Comparison of ENCODE assay signal across 8 mouse cellular contexts in the genomic region with DNA sequence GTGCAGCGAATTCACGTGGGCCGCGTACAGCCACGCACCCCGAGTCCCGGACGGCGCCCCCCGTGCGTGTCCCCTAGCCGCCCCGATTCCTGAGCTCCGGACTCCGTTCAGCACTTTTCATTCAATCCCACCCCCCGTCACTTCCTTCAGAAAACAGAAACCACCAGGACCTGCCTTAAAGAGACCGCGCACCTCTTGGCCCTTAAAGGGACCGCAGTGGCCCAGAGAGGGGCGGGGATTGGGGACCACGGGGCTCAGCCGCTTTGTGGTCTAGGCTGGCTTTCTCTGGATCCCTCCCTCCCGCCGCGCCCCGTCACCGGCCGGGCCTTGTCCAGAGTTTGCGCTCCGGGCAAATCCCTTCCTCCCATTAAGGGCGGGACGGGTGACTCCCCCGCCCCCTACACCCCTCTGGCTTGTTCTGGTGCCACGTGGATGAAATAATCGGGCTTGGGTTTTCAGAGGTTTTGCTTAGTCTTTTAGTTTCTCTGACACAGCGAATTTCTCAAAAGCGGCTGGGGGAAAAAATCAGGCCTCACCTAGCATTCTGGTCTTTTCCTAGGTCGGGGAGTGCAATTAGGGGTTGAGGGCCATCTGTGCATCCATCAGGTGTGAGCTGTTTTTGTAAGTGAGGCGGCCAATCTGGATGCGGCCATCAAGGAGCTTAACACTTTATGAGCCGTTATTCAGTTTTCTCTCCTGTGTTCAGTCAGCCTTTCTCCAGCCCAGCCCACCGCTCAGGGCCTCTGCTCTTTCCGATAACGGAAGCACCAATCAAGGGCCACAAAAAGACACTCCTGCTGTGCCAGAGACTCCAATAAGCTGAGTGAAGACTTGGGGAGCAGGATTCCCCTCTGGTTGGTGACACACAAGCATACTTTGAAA. TPM values are rescaled to one million over a fixed set of nuclear protein-coding genes. Genes with fewer than 3 reads are reported as not detected.
A peak's percentile ranks its signal among the peaks of the same experiment; 100 is the strongest.
DNase-seq lines count a peak whose midpoint lies in the region; ATAC-seq lines count a peak whose summit lies in the region.

A gene (minus strand): TSS at position 200 of the 882 bp plus-strand sequence.

- no peaks in the 10 kb centered on the region for H3K9me3 ChIP-seq in hindbrain, embryonic 14.5 days (ENCODE audit: control insufficient read depth, low read length)

- peak within 1 kb of the TSS; percentile 28; the same call in 1 of the 2 replicates for H3K9ac ChIP-seq in hindbrain, embryonic 14.5 days

- peak; percentile 62 for ATAC-seq in common myeloid progenitor, adult 5-6 weeks (replicated peaks; ENCODE audit: low read depth, poor library complexity, severe bottlenecking)
- ATAC-seq in hindbrain, embryonic 14.5 days (ENCODE audit: low FRiP score) = peak; percentile 82; the same call in 1 of the 2 replicates

- H3K4me1 ChIP-seq in hindbrain, embryonic 14.5 days (replicated peaks; ENCODE audit: control insufficient read depth, insufficient read depth, low read length) = no peaks in the 10 kb centered on the region; the same call in 1 of the 2 replicates

- peak within 1 kb of the TSS; percentile 46 for H3K4me3 ChIP-seq in hindbrain, embryonic 14.5 days (replicated peaks; ENCODE audit: low read length)

- H3K36me3 ChIP-seq in hindbrain, embryonic 14.5 days (replicated peaks; ENCODE audit: control insufficient read depth, insufficient read depth) = no peaks in the 10 kb centered on the region

- peak; percentile 85 for DNase-seq in adipocyte (ENCODE audit: low spot score)
- DNase-seq in gastrocnemius, adult 18-20 months (ENCODE audit: low spot score) = peak; percentile 90
- DNase-seq in hindbrain, embryonic 14.5 days (ENCODE audit: low spot score) = peak; percentile 45
- peak; percentile 70 to 73 for DNase-seq in layer of hippocampus, postnatal 36 days
- peak; percentile 79 for DNase-seq in lung, postnatal 14 days
- DNase-seq in retina, embryonic 14.5 days (ENCODE audit: low spot score) = peak; percentile 73
- DNase-seq in urinary bladder, adult 2 months (ENCODE audit: low spot score) = peak; percentile 64

- WGBS in hindbrain, embryonic 14.5 days = under 1% methylated on average over 40 of the region's 44 CpGs

- H3K4me2 ChIP-seq in hindbrain, embryonic 14.5 days (replicated peaks) = peak within 1 kb of the TSS; percentile 57

- H3K27ac ChIP-seq in hindbrain, embryonic 14.5 days = no peak within 1 kb of the TSS

- H3K27me3 ChIP-seq in hindbrain, embryonic 14.5 days (ENCODE audit: control insufficient read depth, insufficient read depth, low read length) = peaks cover 29% of the 10 kb centered on the region

RNA-seq across cellular contexts. Expression of the gene that starts here (rescaled TPM):
- total RNA-seq in common myeloid progenitor, adult 5-6 weeks (2017) = 6.4 and 11.6 TPM in 2 replicates
- total RNA-seq in gastrocnemius, adult 18-20 months (2021) = 1 to 10 TPM; 4.2 to 6.4 TPM
- 7.9 and 9.6 TPM in 2 replicates for polyA plus RNA-seq in hindbrain, embryonic 14.5 days (2014; fragmentation: Nextera tagmentation; extraction: Ambion mirVana)
- 10 to 100 TPM; 13.1 to 17.7 TPM for total RNA-seq in layer of hippocampus, postnatal 36 days (2021)
- 53.7 and 67.1 TPM in 2 replicates for polyA plus RNA-seq in urinary bladder, adult 2 months (2012; rRNA removed)
